Mouse (Mus musculus) urinary bladder, adult 18-20 months (tissue): ENCODE data around the gene Tmem176a.
"Not testable (repeated sequence)": the region's sequence is repeated elsewhere in the genome, so short reads cannot be mapped to it uniquely, and the experiment has no call there.

ENCODE experiments used
- DNase-seq, 2 experiments: peaks; one replicate each; pipeline ENCODE4 v3.0.0; 2022; ENCODE audit warnings: low spot score in 2 of 2, mixed read lengths in 2 of 2

Gene Tmem176a

DNA sequence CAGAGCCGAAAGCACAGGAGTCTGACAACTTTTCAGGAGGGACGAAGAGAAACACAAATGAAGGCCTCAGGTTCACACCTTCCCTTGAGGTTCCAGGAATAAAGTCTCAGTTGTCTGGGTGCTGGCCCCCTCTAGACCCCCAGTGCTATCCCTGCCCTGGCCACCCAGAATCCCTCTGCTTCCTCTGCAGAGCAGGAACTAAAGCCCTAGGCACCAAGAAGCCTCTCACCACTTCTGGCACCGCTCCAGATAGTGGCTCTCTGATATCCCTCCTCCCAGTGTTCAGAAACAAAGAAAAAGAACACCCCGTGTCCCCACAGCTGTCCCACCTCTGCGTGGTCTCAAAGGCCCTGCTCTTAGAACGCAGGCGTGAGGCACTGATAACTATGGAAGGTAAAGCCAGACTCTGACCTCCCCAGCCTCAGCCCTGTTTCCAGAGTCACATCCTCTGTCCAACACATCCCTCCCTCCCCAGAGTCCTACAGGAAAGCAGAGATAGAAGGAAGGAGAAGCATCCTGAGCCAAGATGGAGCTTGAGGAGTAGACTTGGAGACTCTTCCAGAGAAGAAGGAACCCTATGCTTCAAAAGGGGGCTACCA, at the start of gene Tmem176a:
Gene Tmem176a, plus strand, starts transcription at position 549 of the 599 bp plus-strand sequence.
- DNase-seq: peak in 1 of 2 experiments; percentile 20

- no peak for DNase-seq
Measured at GRCm38 (mm10) chr6:48801897-48802296, 38.8 kb upstream of the Tmem176a start.

- no peak for DNase-seq
Measured at GRCm38 (mm10) chr6:48803406-48804051, 37.2 kb upstream of the Tmem176a start.

GRCm38 (mm10) chr6:48804346-48804745, 36.4 kb upstream of the Tmem176a start:
- DNase-seq: no peak

DNA sequence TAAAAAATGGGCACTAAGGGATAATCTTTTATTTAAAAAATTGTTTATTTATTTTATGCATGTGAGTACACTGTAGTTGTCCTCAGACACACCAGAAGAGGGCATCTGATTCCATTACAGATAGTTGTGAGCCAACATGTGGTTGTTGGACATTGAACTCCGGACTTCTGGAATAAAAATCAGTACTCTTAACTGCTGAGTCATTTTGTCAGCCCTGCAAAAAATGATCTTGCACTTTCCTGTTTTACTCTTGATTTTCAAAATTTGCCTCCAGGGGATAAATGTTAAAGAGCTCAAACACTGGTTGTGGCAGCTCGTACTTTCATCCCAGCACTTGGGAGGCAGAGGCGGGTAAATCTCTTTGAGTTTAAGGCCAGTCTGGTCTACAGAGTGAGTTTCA, 34.0 kb upstream of the Tmem176a start:
- no peak for DNase-seq

GRCm38 (mm10) chr6:48809494-48810219, 31.1 kb upstream of the Tmem176a start:
- DNase-seq: no peak

DNA sequence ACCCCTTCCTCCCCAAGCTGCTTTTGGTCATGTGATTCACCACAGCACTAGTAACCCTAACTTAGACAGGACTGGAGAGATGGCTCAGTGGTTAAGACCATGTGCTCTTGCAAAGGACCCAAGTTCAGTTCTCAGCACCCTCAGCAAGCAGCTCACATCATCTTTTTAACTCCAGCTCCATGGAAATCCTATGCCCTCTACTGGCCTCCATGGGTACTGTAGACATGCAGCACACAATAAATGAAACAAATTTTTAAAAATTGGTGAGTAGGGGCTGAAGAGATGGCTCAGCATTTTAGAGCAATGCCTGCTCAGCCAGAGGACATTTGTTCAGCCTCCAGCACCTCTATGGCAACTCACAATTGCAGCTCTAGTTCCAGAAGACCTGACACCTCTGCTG, 25.7 kb upstream of the Tmem176a start:
- no peak for DNase-seq

DNA sequence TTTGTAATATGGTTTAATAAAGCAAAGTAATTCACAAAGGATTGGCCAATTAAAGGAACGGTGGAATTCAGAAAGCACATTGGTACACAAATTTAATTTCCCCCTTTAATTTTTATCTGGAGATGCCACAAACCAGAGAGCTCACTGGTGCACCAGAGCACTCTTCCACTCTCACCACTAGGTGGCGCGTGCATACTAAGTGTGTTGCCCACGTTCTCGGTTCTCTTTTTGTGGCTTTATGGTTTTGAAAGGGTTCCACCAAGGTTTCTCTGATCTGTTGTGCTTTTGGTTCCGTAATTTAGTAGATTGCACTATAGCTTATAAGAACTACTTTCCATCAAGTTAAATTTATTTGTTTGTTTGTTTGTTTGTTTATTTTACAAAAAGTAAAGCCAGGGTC, 22.9 kb upstream of the Tmem176a start:
- peak; percentile 26 to 49 for DNase-seq

- DNase-seq: not testable (repeated sequence)
Measured at GRCm38 (mm10) chr6:48821991-48822785, 18.5 kb upstream of the Tmem176a start.

DNA sequence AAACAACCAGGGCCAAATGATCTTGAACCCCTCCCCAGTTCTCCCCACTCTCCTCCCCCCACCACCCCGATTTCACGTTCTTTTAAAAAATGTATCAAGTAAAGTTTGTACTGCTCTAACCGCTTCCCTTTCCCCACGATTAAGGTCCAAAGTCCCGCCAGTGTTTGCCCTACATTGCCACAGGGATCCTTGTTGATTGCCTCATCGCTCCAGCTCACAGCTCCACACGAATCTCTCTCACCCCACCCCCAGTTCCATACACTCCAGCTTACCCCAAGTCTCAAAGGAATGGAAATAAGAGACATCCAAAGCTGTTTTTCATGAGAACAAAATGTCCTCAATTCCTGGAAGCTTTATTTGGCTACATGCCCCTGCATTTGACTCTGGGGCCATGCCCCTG, 15.7 kb upstream of the Tmem176a start:
- no peak for DNase-seq

DNA sequence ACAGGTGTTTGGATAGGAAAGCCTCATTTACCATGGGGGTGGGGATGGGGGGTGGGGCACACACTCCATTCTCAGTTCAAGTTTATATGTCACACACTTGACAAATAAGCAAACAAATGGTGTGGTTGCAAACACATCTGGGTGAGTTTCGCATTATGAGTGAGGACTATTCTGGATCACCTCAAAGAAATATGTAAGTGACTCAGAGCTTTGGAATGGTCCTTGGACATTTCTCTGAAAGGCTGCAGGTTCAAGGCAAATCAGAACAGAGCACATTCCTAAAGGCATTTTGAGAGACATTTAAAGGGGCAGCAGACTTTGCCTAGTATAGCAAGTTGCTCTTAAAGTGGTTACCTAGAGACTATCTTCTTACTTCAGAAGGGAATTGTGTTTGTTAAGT, 11.7 kb upstream of the Tmem176a start:
- no peak for DNase-seq

DNA sequence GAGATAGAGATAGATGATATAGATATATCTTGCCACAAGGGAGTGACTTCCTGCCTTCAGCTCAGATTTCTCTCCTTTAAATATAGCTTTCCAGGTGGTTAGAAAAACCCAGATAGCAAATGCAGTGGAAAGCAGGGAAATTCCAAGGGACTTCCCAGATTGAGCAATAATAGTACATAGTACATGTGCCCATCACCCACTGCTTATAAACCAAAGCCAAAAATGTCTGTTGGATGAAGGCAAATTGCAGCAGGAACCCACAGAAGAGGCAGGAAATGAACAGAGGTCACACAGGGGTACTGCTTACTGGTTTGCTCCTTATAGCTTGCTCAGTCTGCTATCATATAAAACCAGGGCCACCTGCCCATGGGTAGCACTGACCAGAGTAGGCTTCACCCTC, 11.1 kb upstream of the Tmem176a start:
- DNase-seq: no peak

DNA sequence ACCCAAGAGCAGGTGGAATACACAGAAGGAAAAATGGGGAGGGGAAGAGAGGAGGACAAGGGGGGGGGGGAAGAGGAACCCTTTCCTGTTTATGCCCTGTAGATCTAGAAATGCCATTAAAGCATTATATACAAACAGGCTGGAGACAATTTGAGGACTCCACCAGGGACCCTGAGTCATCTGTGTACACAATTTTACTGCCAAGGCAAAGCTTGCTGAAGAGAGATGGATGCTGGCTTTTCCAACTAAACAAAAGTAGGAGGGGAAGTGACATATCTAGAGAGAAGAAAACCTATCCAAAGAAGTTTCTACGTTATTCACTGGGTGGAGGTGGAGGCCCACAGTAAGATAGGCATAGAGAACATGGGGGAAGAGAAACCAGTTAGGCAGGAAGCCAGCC, 10.5 kb upstream of the Tmem176a start:
- no peak for DNase-seq

DNA sequence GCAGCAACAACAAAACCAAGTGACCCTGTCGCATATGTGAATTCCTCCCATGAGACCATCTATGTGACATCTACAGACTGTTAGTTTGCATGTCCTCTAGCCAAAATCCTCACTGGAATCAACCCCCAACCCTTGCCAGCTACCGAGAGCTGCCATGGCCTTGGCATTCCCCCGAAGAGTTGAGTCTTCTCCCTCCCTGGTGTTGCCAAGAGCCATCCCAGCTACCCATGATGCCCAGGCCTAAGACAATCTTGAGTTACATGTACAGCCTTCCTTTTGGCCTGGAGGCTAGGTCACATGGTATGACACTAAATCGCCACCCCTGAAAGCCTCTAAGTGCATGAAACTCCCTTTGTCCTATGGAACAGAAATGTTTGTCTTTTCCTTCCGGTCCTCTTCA, 9.6 kb upstream of the Tmem176a start:
- no peak for DNase-seq

GRCm38 (mm10) chr6:48832426-48832825, 8.3 kb upstream of the Tmem176a start:
- no peak for DNase-seq

DNA sequence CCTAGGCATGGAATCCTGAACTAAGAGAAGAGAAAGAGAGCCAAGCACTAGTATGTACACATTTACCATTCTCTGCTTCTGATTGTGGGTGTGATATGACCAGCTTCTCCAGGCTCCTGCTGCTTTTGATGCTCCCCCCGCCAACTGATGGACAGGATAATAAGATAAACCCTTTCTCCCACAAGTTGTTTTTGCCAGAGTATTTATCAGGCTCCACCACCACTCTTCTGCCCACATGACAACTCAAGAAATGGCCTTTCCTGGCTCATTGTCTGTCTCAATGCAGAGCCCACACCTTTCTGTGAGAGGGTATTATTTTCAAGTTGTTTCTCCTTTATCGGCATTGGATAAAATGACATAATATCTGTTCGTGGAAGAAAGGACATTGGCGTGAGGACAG, 7.2 kb upstream of the Tmem176a start:
- DNase-seq: no peak

- DNase-seq: no peak
Measured at GRCm38 (mm10) chr6:48835241-48835640, 5.5 kb upstream of the Tmem176a start.

DNA sequence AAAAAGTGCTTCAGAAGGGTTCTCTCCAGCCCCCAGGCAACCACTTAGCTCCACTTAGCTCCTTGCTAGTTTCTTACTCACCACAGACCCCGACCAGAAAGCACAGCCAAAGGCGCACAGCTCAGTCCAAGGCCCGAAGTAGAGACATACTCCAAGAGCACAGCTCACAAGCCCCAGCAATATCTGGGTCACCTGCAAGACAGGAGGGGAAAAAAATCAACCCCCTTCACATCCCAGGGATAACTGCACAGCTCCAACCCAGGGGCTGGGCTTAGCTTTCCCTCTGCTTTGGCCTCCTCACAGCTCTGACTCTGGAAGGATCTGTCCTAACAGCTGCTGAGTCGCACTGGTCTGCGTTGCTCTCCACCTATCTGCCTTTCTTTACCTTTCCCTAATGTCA, 4.6 kb upstream of the Tmem176a start:
- no peak for DNase-seq

GRCm38 (mm10) chr6:48837516-48837915, 3.2 kb upstream of the Tmem176a start:
- DNase-seq: no peak

DNA sequence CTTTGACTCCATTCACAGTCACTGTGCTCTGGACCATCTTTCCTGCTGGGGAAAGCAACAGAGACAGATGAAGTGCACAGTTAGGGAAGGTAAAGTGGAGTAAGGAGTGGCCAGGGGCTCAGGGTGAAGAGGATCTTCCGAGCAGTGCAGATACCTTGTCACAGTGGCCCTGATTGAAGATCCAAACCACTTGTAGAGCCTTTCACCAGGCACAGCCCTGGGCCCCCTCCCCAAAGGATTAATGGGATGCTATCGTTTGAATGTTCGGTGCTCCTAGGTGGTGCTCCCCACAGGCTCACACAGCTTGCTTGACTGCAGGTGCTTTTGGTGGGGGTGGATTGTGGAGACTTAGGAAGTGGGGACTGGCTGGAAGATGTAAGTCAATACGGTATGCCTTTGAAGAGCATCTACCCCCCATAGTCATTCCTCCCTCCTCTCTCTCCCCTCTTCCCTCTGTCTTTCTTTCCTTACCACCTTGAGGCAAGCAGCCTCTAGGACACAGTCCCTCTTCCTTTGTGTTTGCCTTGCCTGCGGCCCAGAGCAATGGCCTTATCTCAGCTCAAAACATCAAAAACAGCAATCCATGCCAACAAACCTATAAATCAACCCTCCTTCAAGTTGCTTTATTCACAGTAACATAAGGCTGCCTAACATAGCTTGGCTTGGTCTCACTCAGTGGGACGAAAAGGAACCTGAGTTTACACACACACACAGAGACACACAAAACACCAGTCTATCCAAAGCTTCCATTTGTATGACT, 2.2 kb upstream of the Tmem176a start:
- DNase-seq: no peak

GRCm38 (mm10) chr6:48840973-48841625, 380 bp downstream of the Tmem176a start, which contains the start of gene Tmem176b:
Gene Tmem176b, minus strand, starts transcription at chr6:48841496.
- DNase-seq: peak; percentile 77 to 91
